Mouse (Mus musculus): ENCODE results near the gene Ipo8. TPM values are rescaled to one million over a fixed set of nuclear protein-coding genes. Genes with fewer than 3 reads are reported as not detected.

Gene Ipo8
- total and polyA plus RNA-seq, 3 experiments: 9.9 to 23.6 (median 21.8) TPM

DNA sequence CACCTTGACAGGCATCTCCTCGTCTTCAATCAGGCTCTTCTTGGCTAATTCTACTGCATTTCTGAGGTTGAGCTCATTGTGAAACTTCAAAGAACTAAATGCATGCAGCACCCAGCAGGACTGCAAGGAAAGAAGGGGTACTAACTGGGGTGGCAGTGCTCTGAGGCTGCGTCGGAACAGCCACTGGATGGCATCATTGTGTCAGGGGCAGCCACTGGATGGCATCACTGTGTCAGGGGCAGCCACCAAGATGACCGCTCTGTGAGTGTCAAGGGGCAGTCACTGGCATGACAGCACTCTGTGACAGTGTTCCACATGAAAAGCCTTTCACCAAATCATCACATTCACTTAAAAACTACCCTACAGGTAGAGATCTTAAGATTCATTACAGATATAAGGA is 31.5 kb downstream of the Ipo8 start:
- no peak for DNase-seq
- Histone ChIP-seq H3K27me3 (ENCODE audit: control insufficient read depth, insufficient read depth, low read length) (no peaks in the 10 kb centered on the region), H3K36me3 (ENCODE audit: control insufficient read depth, insufficient read depth, low read length) (no peaks in the 10 kb centered on the region), H3K9ac (ENCODE audit: low read depth, low read length) (no peak overlapping the region), H3K4me3 (no peak overlapping the region), H3K79me2 (replicated peaks; ENCODE audit: control insufficient read depth, insufficient read depth, low read length) (no peaks in the 10 kb centered on the region), H3K27ac (no peak overlapping the region), H3K4me1 (ENCODE audit: control insufficient read depth, insufficient read depth, low read length) (no peaks in the 10 kb centered on the region)
- TF ChIP-seq EP300 (IDR thresholded peaks at IDR 0.05; ENCODE audit: insufficient read depth, low read depth, low read length) (no peak), POLR2A (IDR thresholded peaks at IDR 0.05; ENCODE audit: insufficient read depth, low read depth, low read length) (no peak), CTCF (IDR thresholded peaks at IDR 0.05) (no peak)
- intact Hi-C loops (cut with DNase I): no loop called here
- 92% methylated on average over 4 of the region's 4 CpGs for WGBS

DNA sequence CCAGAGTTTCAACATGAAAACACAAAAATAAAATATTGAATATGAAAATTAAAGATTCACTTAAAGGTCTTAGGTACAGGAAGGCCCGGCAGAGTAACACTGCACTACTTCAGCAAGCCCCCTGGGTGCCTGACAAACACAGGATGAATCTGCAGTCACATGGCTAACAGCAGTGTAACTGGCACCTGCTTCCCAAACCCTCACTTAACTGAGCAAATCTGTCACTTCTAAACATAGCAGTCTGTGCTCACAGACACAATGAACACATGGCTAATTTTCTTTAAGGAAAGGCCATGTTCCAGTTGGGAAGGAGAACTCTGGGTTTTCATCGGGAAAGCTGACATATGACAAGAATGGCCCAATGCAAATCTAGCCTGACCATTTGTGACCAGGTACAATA is 36.1 kb downstream of the Ipo8 start:
- TF ChIP-seq POLR2A (IDR thresholded peaks at IDR 0.05; ENCODE audit: insufficient read depth, low read depth, low read length): no peak
- TF ChIP-seq CTCF (IDR thresholded peaks at IDR 0.05): no peak
- TF ChIP-seq EP300 (IDR thresholded peaks at IDR 0.05; ENCODE audit: insufficient read depth, low read depth, low read length): no peak
- intact Hi-C loops (cut with DNase I): no loop called here
- 81% methylated on average over 2 of the region's 2 CpGs for WGBS
- H3K27ac ChIP-seq: no peak overlapping the region
- no peak overlapping the region for H3K9ac ChIP-seq (ENCODE audit: low read depth, low read length)
- H3K4me3 ChIP-seq: no peak overlapping the region
- no peaks in the 10 kb centered on the region for H3K4me1 ChIP-seq (ENCODE audit: control insufficient read depth, insufficient read depth, low read length)
- H3K79me2 ChIP-seq (replicated peaks; ENCODE audit: control insufficient read depth, insufficient read depth, low read length): no peaks in the 10 kb centered on the region
- no peaks in the 10 kb centered on the region for H3K36me3 ChIP-seq (ENCODE audit: control insufficient read depth, insufficient read depth, low read length)
- no peak for DNase-seq
- H3K27me3 ChIP-seq (ENCODE audit: control insufficient read depth, insufficient read depth, low read length): no peaks in the 10 kb centered on the region

- intact Hi-C loops (cut with DNase I): no loop called here
- WGBS: 62% methylated on average over 9 of the region's 9 CpGs
- TF ChIP-seq EP300 (IDR thresholded peaks at IDR 0.05; ENCODE audit: insufficient read depth, low read depth, low read length) (no peak), POLR2A (IDR thresholded peaks at IDR 0.05; ENCODE audit: insufficient read depth, low read depth, low read length) (no peak), CTCF (IDR thresholded peaks at IDR 0.05) (no peak)
- Histone ChIP-seq H3K9ac (ENCODE audit: low read depth, low read length) (no peak overlapping the region), H3K79me2 (replicated peaks; ENCODE audit: control insufficient read depth, insufficient read depth, low read length) (no peaks in the 10 kb centered on the region), H3K27me3 (ENCODE audit: control insufficient read depth, insufficient read depth, low read length) (no peaks in the 10 kb centered on the region), H3K4me1 (ENCODE audit: control insufficient read depth, insufficient read depth, low read length) (no peaks in the 10 kb centered on the region), H3K36me3 (ENCODE audit: control insufficient read depth, insufficient read depth, low read length) (peaks cover 2% of the 10 kb centered on the region), H3K27ac (no peak overlapping the region), H3K4me3 (no peak overlapping the region)
- DNase-seq: no peak
These were observed 42.1 kb downstream of the Ipo8 start for GRCm38 (mm10) chr6:148789010-148789673.

- peaks cover 2% of the 10 kb centered on the region for H3K36me3 ChIP-seq (ENCODE audit: control insufficient read depth, insufficient read depth, low read length)
- intact Hi-C loops (cut with DNase I): no loop called here
These were observed 45.1 kb downstream of the Ipo8 start for GRCm38 (mm10) chr6:148786186-148786585.

GRCm38 (mm10) chr6:148784418-148784817 is 46.8 kb downstream of the Ipo8 start:
- intact Hi-C loops (cut with DNase I): no loop called here
- no peak for DNase-seq
- Histone ChIP-seq H3K27ac (no peak overlapping the region), H3K4me1 (ENCODE audit: control insufficient read depth, insufficient read depth, low read length) (no peaks in the 10 kb centered on the region), H3K4me3 (no peak overlapping the region), H3K27me3 (ENCODE audit: control insufficient read depth, insufficient read depth, low read length) (no peaks in the 10 kb centered on the region), H3K9ac (ENCODE audit: low read depth, low read length) (no peak overlapping the region), H3K36me3 (ENCODE audit: control insufficient read depth, insufficient read depth, low read length) (peaks cover 2% of the 10 kb centered on the region), H3K79me2 (replicated peaks; ENCODE audit: control insufficient read depth, insufficient read depth, low read length) (no peaks in the 10 kb centered on the region)
- 96% methylated on average over 9 of the region's 9 CpGs for WGBS
- TF ChIP-seq POLR2A (IDR thresholded peaks at IDR 0.05; ENCODE audit: insufficient read depth, low read depth, low read length) (no peak), EP300 (IDR thresholded peaks at IDR 0.05; ENCODE audit: insufficient read depth, low read depth, low read length) (no peak), CTCF (IDR thresholded peaks at IDR 0.05) (no peak)

More at GRCm38 (mm10) chr6:148786186-148786585, 45.1 kb downstream of the Ipo8 start:
- TF ChIP-seq CTCF (IDR thresholded peaks at IDR 0.05) (no peak), EP300 (IDR thresholded peaks at IDR 0.05; ENCODE audit: insufficient read depth, low read depth, low read length) (no peak), POLR2A (IDR thresholded peaks at IDR 0.05; ENCODE audit: insufficient read depth, low read depth, low read length) (no peak)
- DNase-seq: no peak
- no peak overlapping the region for H3K9ac ChIP-seq (ENCODE audit: low read depth, low read length)
- no peaks in the 10 kb centered on the region for H3K79me2 ChIP-seq (replicated peaks; ENCODE audit: control insufficient read depth, insufficient read depth, low read length)
- WGBS: 89% methylated on average over 5 of the region's 5 CpGs
- H3K4me1 ChIP-seq (ENCODE audit: control insufficient read depth, insufficient read depth, low read length): no peaks in the 10 kb centered on the region
- no peak overlapping the region for H3K27ac ChIP-seq
- no peaks in the 10 kb centered on the region for H3K27me3 ChIP-seq (ENCODE audit: control insufficient read depth, insufficient read depth, low read length)
- H3K4me3 ChIP-seq: no peak overlapping the region

- Histone ChIP-seq H3K27ac (no peak overlapping the region), H3K79me2 (replicated peaks; ENCODE audit: control insufficient read depth, insufficient read depth, low read length) (no peaks in the 10 kb centered on the region), H3K36me3 (ENCODE audit: control insufficient read depth, insufficient read depth, low read length) (no peaks in the 10 kb centered on the region; the same call in 1 of the 2 replicates), H3K4me3 (no peak overlapping the region), H3K27me3 (ENCODE audit: control insufficient read depth, insufficient read depth, low read length) (no peaks in the 10 kb centered on the region), H3K4me1 (ENCODE audit: control insufficient read depth, insufficient read depth, low read length) (no peaks in the 10 kb centered on the region), H3K9ac (ENCODE audit: low read depth, low read length) (no peak overlapping the region)
- WGBS: 96% methylated on average over 2 of the region's 2 CpGs
- DNase-seq: no peak
- TF ChIP-seq EP300 (IDR thresholded peaks at IDR 0.05; ENCODE audit: insufficient read depth, low read depth, low read length) (no peak), CTCF (IDR thresholded peaks at IDR 0.05) (no peak), POLR2A (IDR thresholded peaks at IDR 0.05; ENCODE audit: insufficient read depth, low read depth, low read length) (no peak)
- intact Hi-C loops (cut with DNase I): no loop called here
These were observed 55.0 kb downstream of the Ipo8 start for GRCm38 (mm10) chr6:148776236-148776635.
